Mouse (Mus musculus): Measurements from ENCODE around the gene Pax2. TPM values are rescaled to one million over a fixed set of nuclear protein-coding genes. Genes with fewer than 3 reads are reported as not detected.

Pax2 gene
- polyA plus RNA-seq, 1 experiment from 2014 or later: not detected

DNA sequence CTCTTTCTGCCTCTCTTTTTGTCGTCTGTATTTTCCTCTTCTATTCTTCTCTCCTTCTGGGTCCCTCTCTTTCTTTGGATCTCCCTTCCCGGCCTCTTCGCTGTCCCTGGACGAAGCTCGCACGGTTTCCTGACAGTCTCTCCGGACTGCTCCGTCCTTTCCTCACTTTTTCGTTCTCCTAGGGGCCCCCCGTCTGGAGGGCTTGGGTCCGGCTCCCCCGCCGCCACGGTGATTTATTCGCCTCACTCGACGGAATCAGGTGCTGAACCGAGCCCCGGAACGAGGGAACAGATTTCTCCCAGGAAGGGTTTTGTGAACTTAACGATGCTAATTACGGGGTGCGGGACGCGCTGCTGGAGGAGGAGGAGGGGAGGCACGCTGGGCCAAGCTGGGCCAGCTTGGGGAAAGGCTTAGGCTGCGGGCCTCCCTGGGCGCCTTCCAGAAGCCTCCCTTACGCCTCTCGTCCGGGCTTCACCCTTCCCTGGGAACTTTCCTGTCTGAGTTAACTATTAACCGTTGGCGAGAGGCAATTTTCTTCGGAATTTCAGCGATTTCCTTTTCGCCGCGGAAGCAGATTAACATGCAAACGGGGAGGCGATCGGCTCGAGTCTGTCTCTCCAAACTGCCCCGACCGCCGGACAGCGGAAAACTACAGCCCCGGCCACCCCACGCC, 14.6 kb upstream of the Pax2 start:
- ATAC-seq: no peak
- 2% methylated on average over 48 of the region's 48 CpGs for WGBS (ENCODE audit: insufficient replicate concordance)
- no peaks in the 10 kb centered on the region for H3K36me3 ChIP-seq
- peaks cover 8% of the 10 kb centered on the region; the same call in 1 of the 2 replicates for H3K4me1 ChIP-seq
- H3K9me3 ChIP-seq (replicated peaks): no peaks in the 10 kb centered on the region
- peak overlapping the region; percentile 14 for H3K4me3 ChIP-seq
- H3K4me2 ChIP-seq: peak overlapping the region; percentile 40
- no peak overlapping the region for H3K9ac ChIP-seq
- H3K27me3 ChIP-seq (replicated peaks): peaks cover 100% of the 10 kb centered on the region
- no peak overlapping the region for H3K27ac ChIP-seq

DNA sequence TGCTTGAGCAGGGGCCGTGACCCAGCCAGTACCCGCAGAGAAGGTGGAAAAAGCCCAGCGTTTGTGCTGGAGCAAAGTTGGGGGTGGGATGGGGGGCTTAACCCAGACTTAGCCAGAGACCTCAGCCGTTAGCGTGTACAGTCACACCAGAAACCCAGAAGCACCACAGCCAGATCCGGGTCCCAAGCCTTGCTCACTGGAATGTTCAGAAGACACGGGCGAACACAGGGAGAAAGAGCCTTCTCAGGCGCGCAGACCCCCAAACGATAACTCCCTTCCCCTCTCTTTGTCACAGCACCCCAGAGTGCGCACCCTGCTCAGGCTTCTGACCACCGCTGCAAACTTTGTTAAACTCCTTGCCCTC, 14.1 kb upstream of the Pax2 start:
- WGBS (ENCODE audit: insufficient replicate concordance): 2% methylated on average over 13 of the region's 13 CpGs
- Histone ChIP-seq H3K27ac (no peak overlapping the region), H3K9ac (no peak overlapping the region), H3K4me2 (peak overlapping the region; percentile 40), H3K4me1 (peaks cover 9% of the 10 kb centered on the region; the same call in 1 of the 2 replicates), H3K4me3 (peak overlapping the region; percentile 14), H3K9me3 (replicated peaks) (no peaks in the 10 kb centered on the region), H3K27me3 (replicated peaks) (peaks cover 100% of the 10 kb centered on the region), H3K36me3 (no peaks in the 10 kb centered on the region)
- no peak for ATAC-seq

DNA sequence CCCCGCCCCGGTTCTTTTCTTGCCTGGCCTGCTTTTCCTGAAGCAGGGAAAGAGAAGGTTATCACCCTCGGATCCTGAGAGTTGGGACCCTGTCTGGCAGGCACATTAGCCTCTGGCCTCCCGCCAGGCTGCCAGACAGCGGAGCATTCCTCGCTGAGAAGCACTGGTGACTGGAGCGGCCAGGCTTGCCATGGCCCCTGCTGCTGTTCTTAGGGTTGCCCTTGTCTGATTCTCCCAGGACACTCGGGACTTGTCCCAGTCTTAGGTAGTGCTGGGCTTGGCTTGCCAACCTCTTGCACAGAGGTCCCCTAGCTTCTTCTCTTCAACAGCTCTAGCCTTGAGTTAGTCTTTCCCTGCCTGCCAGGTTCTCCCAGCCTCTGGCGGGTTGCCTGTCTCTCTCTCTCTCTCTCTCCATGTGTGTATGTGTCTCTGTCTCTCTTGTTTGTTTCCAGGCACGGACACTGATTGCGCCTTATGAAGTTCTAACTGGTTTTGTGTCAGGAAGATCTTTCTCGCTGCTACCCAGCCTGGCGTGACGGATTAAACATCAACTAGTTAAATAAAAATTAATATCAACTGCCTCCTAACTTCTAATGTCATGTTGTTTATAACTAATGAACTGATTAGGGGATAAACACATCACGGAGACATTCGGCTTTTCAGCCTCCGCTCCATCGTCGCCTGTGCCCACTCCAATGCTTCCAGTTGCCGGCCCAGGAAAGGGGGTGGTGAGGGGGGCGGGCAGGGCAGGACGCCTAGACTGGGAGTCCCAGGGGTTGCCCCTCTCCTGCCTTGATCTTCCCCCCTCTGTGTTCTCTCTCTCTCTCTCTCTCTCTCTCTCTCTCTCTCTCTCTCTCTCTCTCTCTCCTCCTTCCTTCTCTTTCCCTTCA, 13.5 kb upstream of the Pax2 start:
- 1% methylated on average over 21 of the region's 22 CpGs for WGBS (ENCODE audit: insufficient replicate concordance)
- Histone ChIP-seq H3K27ac (no peak overlapping the region), H3K27me3 (replicated peaks) (peaks cover 100% of the 10 kb centered on the region), H3K4me2 (peak overlapping the region; percentile 40; the same call in 1 of the 2 replicates), H3K4me3 (no peak overlapping the region), H3K36me3 (no peaks in the 10 kb centered on the region), H3K9ac (no peak overlapping the region), H3K9me3 (replicated peaks) (no peaks in the 10 kb centered on the region), H3K4me1 (peaks cover 11% of the 10 kb centered on the region; the same call in 1 of the 2 replicates)
- ATAC-seq: no peak

DNA sequence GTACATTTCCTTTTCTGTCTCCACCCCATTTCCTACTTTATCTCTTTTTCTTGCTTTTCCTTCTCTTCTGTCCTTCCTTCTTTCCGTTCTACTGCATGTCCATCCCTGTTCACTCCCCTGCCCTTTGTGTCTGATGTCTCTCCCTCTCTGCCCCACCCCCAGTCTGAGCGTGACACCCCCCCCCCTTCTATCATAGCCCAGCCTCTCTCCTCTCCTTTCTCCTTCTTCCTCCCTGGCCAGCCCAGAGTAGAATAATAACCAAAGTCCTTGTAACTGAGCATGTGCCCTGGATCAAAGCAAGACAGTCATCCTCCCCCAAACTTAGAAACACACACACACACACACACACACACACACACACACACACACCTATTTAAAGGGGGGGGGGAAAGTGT, 12.8 kb upstream of the Pax2 start:
- WGBS (ENCODE audit: insufficient replicate concordance): 5% methylated on average over 2 of the region's 2 CpGs
- H3K36me3 ChIP-seq: no peaks in the 10 kb centered on the region
- ATAC-seq: no peak

DNA sequence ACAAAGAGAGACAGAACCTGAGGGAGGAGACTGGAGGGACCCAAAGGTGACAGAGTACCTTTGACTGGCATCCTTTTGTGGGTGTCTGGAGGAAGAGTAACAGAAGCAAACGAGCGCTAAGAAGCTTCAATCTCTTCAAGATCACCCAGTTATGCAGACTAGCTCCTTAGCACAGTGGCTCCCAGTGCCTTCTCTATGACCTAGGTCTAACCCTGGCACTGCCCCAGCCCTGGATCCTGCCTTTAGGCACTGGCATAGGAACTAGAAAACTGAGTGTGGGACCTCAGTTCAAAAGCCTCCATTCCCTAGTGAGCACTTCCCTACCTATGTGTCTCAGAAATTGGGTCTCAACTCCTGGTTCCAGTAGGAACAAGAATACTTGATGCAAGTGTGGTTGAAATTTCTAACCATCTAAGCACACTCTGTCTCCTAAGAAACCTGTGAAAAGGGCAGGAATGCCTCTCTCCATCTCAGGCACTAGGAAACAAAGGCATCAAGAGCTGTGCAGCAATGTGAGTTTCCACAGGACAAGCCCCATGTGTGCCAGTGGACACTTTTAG, 11.8 kb upstream of the Pax2 start:
- Histone ChIP-seq H3K9ac (no peak overlapping the region), H3K9me3 (replicated peaks) (no peaks in the 10 kb centered on the region), H3K4me1 (peaks cover 11% of the 10 kb centered on the region; the same call in 1 of the 2 replicates), H3K4me2 (no peak overlapping the region), H3K27me3 (replicated peaks) (peaks cover 100% of the 10 kb centered on the region), H3K4me3 (no peak overlapping the region), H3K36me3 (no peaks in the 10 kb centered on the region), H3K27ac (no peak overlapping the region)
- WGBS (ENCODE audit: insufficient replicate concordance): 6% methylated on average over 2 of the region's 2 CpGs
- no peak for ATAC-seq

More for the DNA sequence above, 12.8 kb upstream of the Pax2 start:
- no peak overlapping the region for H3K9ac ChIP-seq
- peaks cover 100% of the 10 kb centered on the region for H3K27me3 ChIP-seq (replicated peaks)
- H3K4me1 ChIP-seq: peaks cover 11% of the 10 kb centered on the region; the same call in 1 of the 2 replicates
- H3K9me3 ChIP-seq (replicated peaks): no peaks in the 10 kb centered on the region
- no peak overlapping the region for H3K27ac ChIP-seq
- H3K4me3 ChIP-seq: no peak overlapping the region
- H3K4me2 ChIP-seq: no peak overlapping the region

DNA sequence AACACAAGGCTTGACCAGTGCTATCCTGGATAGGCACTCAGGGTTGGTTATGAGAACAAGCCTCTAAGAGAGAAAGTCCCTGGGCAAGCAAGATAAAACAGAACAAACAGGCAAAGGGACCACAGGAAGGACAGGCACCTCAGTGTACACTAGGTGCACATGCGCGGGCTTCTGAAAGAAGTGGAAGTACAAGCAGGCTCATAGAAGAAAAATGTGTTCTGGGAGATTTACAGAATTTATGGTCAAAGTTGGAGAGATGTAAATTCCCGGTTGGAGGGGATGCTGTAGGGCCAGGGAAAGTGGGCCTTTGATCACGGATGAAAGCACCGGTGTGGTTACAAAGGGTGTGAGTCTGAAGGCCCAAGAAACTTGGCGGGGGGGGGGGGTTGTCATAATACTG, 10.1 kb upstream of the Pax2 start:
- H3K27ac ChIP-seq: no peak overlapping the region
- H3K4me1 ChIP-seq: peaks cover 14% of the 10 kb centered on the region; the same call in 1 of the 2 replicates
- H3K4me2 ChIP-seq: no peak overlapping the region
- peaks cover 100% of the 10 kb centered on the region for H3K27me3 ChIP-seq (replicated peaks)
- ATAC-seq: no peak
- no peak overlapping the region for H3K9ac ChIP-seq
- WGBS (ENCODE audit: insufficient replicate concordance): 6% methylated on average over 6 of the region's 6 CpGs
- no peak overlapping the region for H3K4me3 ChIP-seq
- no peaks in the 10 kb centered on the region for H3K9me3 ChIP-seq (replicated peaks)
- H3K36me3 ChIP-seq: no peaks in the 10 kb centered on the region

DNA sequence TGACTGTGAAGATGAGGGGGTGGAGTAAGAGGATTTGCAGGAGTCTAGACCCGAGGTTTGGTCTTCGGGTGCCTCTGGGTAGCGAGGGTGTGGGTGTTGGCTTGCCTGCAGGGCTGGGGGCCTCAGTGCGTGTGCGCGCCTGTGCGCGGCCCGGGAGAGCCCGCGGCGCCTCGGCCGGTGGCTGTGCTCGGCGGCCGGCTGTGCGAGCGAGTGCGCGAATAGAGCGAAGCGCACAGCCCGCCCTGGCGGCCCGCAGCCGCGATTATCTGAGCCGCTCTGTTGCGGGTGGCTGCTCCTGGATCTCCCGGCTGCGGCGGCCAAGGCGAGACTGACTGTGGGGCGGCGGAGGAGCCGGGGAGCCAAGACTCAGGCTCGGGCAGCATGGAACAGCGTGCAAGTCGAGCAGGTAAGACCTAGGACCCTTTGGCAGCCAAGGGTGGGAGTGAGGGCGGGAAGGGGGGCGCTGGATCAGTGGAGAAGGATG, 9.3 kb upstream of the Pax2 start:
- Histone ChIP-seq H3K36me3 (no peaks in the 10 kb centered on the region), H3K4me2 (peak overlapping the region; percentile 8; the same call in 1 of the 2 replicates), H3K4me1 (peaks cover 10% of the 10 kb centered on the region; the same call in 1 of the 2 replicates), H3K27ac (no peak overlapping the region), H3K4me3 (no peak overlapping the region), H3K27me3 (replicated peaks) (peaks cover 100% of the 10 kb centered on the region), H3K9ac (no peak overlapping the region), H3K9me3 (replicated peaks) (no peaks in the 10 kb centered on the region)
- no peak for ATAC-seq
- WGBS (ENCODE audit: insufficient replicate concordance): 2% methylated on average over 40 of the region's 42 CpGs

DNA sequence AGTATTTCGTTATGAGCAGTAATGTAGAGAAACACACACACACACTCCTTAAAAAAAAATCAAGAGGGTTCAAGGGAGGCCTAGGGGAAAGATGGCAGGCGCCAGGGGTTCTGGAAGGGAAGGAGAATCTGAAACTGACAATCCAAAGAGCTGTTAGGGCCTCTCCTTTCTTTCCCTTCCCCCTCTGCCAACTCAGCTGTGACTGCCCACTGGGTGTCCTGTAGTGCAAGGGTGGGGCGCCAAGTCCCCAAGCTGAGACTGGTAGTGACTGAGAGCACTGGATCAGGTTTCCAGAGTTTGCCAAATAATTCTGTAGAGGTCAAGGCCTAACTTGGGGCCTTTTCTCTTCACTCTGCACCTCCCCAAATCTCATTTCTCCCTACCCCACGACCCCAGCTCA, 8.4 kb upstream of the Pax2 start:
- H3K4me3 ChIP-seq: no peak overlapping the region
- H3K4me2 ChIP-seq: no peak overlapping the region
- WGBS (ENCODE audit: insufficient replicate concordance): 15% methylated on average over 4 of the region's 4 CpGs
- ATAC-seq: no peak
- no peaks in the 10 kb centered on the region for H3K36me3 ChIP-seq
- H3K27ac ChIP-seq: no peak overlapping the region
- H3K4me1 ChIP-seq: 0 out of 2 replicates have a peak, but pooled peaks cover 6% of the 10 kb centered on the region
- H3K27me3 ChIP-seq (replicated peaks): peaks cover 100% of the 10 kb centered on the region
- H3K9me3 ChIP-seq (replicated peaks): no peaks in the 10 kb centered on the region
- H3K9ac ChIP-seq: no peak overlapping the region

DNA sequence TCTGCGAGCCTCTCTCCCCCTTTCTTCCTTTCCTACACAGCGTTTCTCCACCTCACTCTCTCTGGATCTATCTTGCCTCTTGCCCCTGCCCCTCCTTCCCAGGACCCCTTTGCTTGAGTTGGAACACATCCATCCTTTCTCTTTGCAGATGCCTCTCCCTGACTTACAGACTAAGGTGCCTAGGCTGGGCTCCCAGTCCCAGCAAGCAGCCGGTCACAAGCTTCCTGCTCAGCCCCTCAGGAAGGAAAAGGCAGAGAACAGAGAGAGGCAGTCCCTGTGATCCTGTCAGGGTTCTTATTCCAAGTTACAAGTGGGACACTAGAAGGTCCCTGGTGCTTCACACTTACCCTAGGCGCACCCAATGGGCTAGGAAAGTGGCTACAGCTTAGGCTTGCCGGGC, 7.6 kb upstream of the Pax2 start:
- Histone ChIP-seq H3K4me2 (no peak overlapping the region), H3K36me3 (no peaks in the 10 kb centered on the region), H3K4me3 (no peak overlapping the region), H3K27ac (no peak overlapping the region), H3K9me3 (replicated peaks) (no peaks in the 10 kb centered on the region), H3K9ac (no peak overlapping the region), H3K27me3 (replicated peaks) (peaks cover 100% of the 10 kb centered on the region), H3K4me1 (0 out of 2 replicates have a peak, but pooled peaks cover 6% of the 10 kb centered on the region)
- ATAC-seq: no peak
- 2% methylated on average over 5 of the region's 5 CpGs for WGBS (ENCODE audit: insufficient replicate concordance)

DNA sequence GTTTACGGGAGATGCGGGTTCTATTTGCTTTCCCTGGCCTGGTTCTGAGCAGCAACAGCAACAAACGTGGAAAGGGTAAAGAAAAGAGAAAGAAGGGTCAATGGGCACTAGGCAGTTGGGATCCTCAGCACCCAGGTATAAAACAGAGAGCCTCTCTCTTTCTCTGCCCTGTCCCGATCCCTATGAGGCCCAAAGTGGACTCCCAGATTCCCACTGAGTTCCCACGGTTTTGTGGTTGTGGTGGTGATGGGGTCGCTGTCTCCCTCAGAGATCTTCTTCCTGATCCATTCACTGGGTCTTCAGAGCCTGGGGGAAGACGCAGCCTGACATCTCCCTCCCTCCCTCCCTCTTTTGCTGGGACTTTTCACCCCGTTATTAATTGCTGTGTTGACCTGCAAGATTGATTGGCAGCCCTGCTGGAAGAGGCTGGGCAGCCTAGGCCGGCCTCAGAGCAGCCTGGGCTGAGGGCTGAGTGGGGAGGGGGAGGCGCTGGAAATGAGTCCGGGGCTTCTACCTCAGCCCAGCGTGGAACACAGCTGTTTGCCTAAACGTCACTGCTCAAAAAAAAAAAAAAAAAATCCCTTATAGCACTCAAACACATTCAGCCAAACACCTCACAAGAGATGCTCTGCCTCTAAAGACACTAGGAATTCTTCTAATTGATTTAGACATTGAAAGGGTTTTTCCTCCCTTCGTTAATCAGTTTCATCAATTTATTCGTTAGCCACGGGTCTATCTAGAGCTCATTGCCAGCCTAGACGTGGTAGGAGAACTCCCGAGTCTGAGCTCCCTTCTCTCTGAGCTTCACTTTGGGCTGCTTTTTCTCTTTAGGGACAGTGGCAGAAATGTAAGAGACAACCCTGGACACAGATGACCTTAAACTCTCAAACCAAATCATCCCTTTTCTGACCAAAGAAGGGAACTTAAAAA, 6.5 kb upstream of the Pax2 start:
- Histone ChIP-seq H3K9me3 (replicated peaks) (no peaks in the 10 kb centered on the region), H3K4me1 (0 out of 2 replicates have a peak, but pooled peaks cover 6% of the 10 kb centered on the region), H3K36me3 (no peaks in the 10 kb centered on the region), H3K9ac (no peak overlapping the region), H3K4me3 (no peak overlapping the region), H3K27me3 (replicated peaks) (peaks cover 100% of the 10 kb centered on the region), H3K27ac (no peak overlapping the region), H3K4me2 (no peak overlapping the region)
- WGBS (ENCODE audit: insufficient replicate concordance): 1% methylated on average over 18 of the region's 18 CpGs
- ATAC-seq: no peak

All from liver, embryonic 12.5 days (tissue).